Mouse (Mus musculus) neural tube, embryonic 15.5 days (tissue): Measurements from ENCODE around the gene Cant1. TPM values are rescaled to one million over a fixed set of nuclear protein-coding genes. Genes with fewer than 3 reads are reported as not detected.
A peak's percentile ranks its signal among the peaks of the same experiment; 100 is the strongest.

Experiments
- ATAC-seq: fragments of 200-750 bp; cut with Nextera tagmentation; 2 replicates; pipeline ENCODE4 v1.8.0; 2017; ENCODE audit warnings: mild to moderate bottlenecking, moderate TSS enrichment, moderate library complexity; ENCODE audit not compliant: low FRiP score
- H3K27ac ChIP-seq: fragments of 300-500 bp; sonication (generic); replicated peaks from 2 replicates; pipeline ENCODE4 v1.5.1; 2015; ENCODE audit warnings: mild to moderate bottlenecking, inconsistent platforms
- H3K27me3 ChIP-seq: fragments of 300-500 bp; sonication (generic); replicated peaks from 2 replicates; pipeline ENCODE4 v1.6.1; 2015; ENCODE audit warnings: inconsistent platforms
- H3K36me3 ChIP-seq: fragments of 300-500 bp; sonication (generic); 2 replicates; pipeline ENCODE4 v1.6.1; 2015; ENCODE audit warnings: inconsistent platforms
- H3K4me1 ChIP-seq: fragments of 300-500 bp; sonication (generic); 2 replicates; pipeline ENCODE4 v1.6.1; 2015; ENCODE audit warnings: inconsistent platforms
- H3K4me2 ChIP-seq: fragments of 300-500 bp; sonication (generic); 2 replicates; pipeline ENCODE4 v1.6.1; 2015; ENCODE audit warnings: inconsistent platforms, mild to moderate bottlenecking, moderate library complexity
- H3K4me3 ChIP-seq: fragments of 300-500 bp; sonication (generic); replicated peaks from 2 replicates; pipeline ENCODE4 v1.5.1; 2015; ENCODE audit warnings: mild to moderate bottlenecking, inconsistent platforms
- H3K9ac ChIP-seq: fragments of 300-500 bp; sonication (generic); replicated peaks from 2 replicates; pipeline ENCODE4 v1.6.1; 2015; ENCODE audit warnings: mild to moderate bottlenecking, inconsistent platforms
- H3K9me3 ChIP-seq: fragments of 300-500 bp; sonication (generic); replicated peaks from 2 replicates; pipeline ENCODE4 v1.6.1; 2016; ENCODE audit warnings: inconsistent platforms
- WGBS: fragments of 180-500 bp; shearing (Covaris S2); methylation state at CpG from one replicate; pipeline ENCODE4 v1.1.7; 2015; ENCODE audit warnings: mixed read lengths; 5-methylcytosine and 5-hydroxymethylcytosine counted together
- polyA plus RNA-seq: library from polyadenylated mRNA; unstranded; fragments of >200 nt; fragmentation: Nextera tagmentation; extraction: Ambion mirVana; gene quantifications from 2 replicates; pipeline ENCODE4 v1.2.1, GENCODE M21; 2015

Cant1 gene
- polyA plus RNA-seq, 1 experiment from 2014 or later: 29.4 TPM

GRCm38 (mm10) chr11:118406521-118406920 lies 12.4 kb downstream of the Cant1 start:
- Histone ChIP-seq H3K4me2 (no peak overlapping the region), H3K4me1 (peaks cover 8% of the 10 kb centered on the region), H3K27ac (no peak overlapping the region), H3K9me3 (no peaks in the 10 kb centered on the region), H3K4me3 (no peak overlapping the region), H3K27me3 (no peaks in the 10 kb centered on the region), H3K9ac (no peak overlapping the region), H3K36me3 (peaks cover 44% of the 10 kb centered on the region)
- ATAC-seq: no peak
- 95% methylated on average over 5 of the region's 5 CpGs for WGBS

GRCm38 (mm10) chr11:118405311-118405710 lies 13.6 kb downstream of the Cant1 start:
- H3K27me3 ChIP-seq: no peaks in the 10 kb centered on the region
- H3K27ac ChIP-seq: no peak overlapping the region
- no peaks in the 10 kb centered on the region for H3K9me3 ChIP-seq
- peaks cover 19% of the 10 kb centered on the region for H3K4me1 ChIP-seq
- no peak for ATAC-seq
- no peak overlapping the region for H3K4me3 ChIP-seq
- WGBS: 97% methylated on average over 8 of the region's 8 CpGs
- H3K4me2 ChIP-seq: no peak overlapping the region
- peaks cover 35% of the 10 kb centered on the region for H3K36me3 ChIP-seq
- no peak overlapping the region for H3K9ac ChIP-seq

GRCm38 (mm10) chr11:118403951-118404899 lies 14.7 kb downstream of the Cant1 start:
- no peak overlapping the region for H3K9ac ChIP-seq
- no peak for ATAC-seq
- H3K4me3 ChIP-seq: no peak overlapping the region
- H3K27ac ChIP-seq: no peak overlapping the region
- H3K4me1 ChIP-seq: peaks cover 22% of the 10 kb centered on the region
- no peaks in the 10 kb centered on the region for H3K27me3 ChIP-seq
- no peak overlapping the region for H3K4me2 ChIP-seq
- 77% methylated on average over 6 of the region's 6 CpGs for WGBS
- H3K36me3 ChIP-seq: peaks cover 26% of the 10 kb centered on the region
- H3K9me3 ChIP-seq: no peaks in the 10 kb centered on the region

GRCm38 (mm10) chr11:118403183-118403582 lies 15.7 kb downstream of the Cant1 start:
- no peak overlapping the region for H3K27ac ChIP-seq
- H3K27me3 ChIP-seq: no peaks in the 10 kb centered on the region
- WGBS: 91% methylated on average over 2 of the region's 2 CpGs
- peaks cover 22% of the 10 kb centered on the region for H3K4me1 ChIP-seq
- H3K9ac ChIP-seq: no peak overlapping the region
- H3K4me3 ChIP-seq: no peak overlapping the region
- no peak for ATAC-seq
- peaks cover 21% of the 10 kb centered on the region for H3K36me3 ChIP-seq
- H3K9me3 ChIP-seq: no peaks in the 10 kb centered on the region
- no peak overlapping the region for H3K4me2 ChIP-seq

GRCm38 (mm10) chr11:118401760-118402280 lies 17.1 kb downstream of the Cant1 start, which contains the start of gene Lgals3bp:
Gene Lgals3bp, minus strand, starts transcription at chr11:118402092.
- Histone ChIP-seq H3K4me1 (peaks cover 22% of the 10 kb centered on the region), H3K9me3 (no peaks in the 10 kb centered on the region), H3K4me3 (no peak within 1 kb of the TSS), H3K36me3 (peaks cover 9% of the 10 kb centered on the region), H3K9ac (no peak within 1 kb of the TSS), H3K27me3 (no peaks in the 10 kb centered on the region), H3K27ac (peak within 1 kb of the TSS; percentile 54; the same call in 1 of the 2 replicates), H3K4me2 (no peak within 1 kb of the TSS)
- no peak for ATAC-seq
- 59% methylated on average over 7 of the region's 7 CpGs for whole genome bisulfite sequencing

GRCm38 (mm10) chr11:118401195-118401594 lies 17.7 kb downstream of the Cant1 start:
- Histone ChIP-seq H3K4me2 (no peak overlapping the region), H3K9me3 (no peaks in the 10 kb centered on the region), H3K4me1 (peaks cover 22% of the 10 kb centered on the region), H3K9ac (no peak overlapping the region), H3K4me3 (no peak overlapping the region), H3K36me3 (peaks cover 3% of the 10 kb centered on the region), H3K27ac (no peak overlapping the region), H3K27me3 (no peaks in the 10 kb centered on the region)
- WGBS: 83% methylated on average over 4 of the region's 4 CpGs
- no peak for ATAC-seq

GRCm38 (mm10) chr11:118400566-118400936 lies 18.3 kb downstream of the Cant1 start:
- no peak overlapping the region; the same call in 1 of the 2 replicates for H3K27ac ChIP-seq
- H3K4me3 ChIP-seq: no peak overlapping the region
- H3K36me3 ChIP-seq: peaks cover 2% of the 10 kb centered on the region; the same call in 1 of the 2 replicates
- no peak for ATAC-seq
- 25% methylated on average over 6 of the region's 6 CpGs for WGBS
- no peaks in the 10 kb centered on the region for H3K27me3 ChIP-seq
- H3K4me1 ChIP-seq: peaks cover 22% of the 10 kb centered on the region
- no peaks in the 10 kb centered on the region for H3K9me3 ChIP-seq
- no peak overlapping the region for H3K9ac ChIP-seq
- peak overlapping the region; percentile 6; the same call in 1 of the 2 replicates for H3K4me2 ChIP-seq

- peaks cover 2% of the 10 kb centered on the region; the same call in 1 of the 2 replicates for H3K36me3 ChIP-seq
- H3K4me2 ChIP-seq: peak overlapping the region; percentile 6; the same call in 1 of the 2 replicates
- no peak overlapping the region for H3K9ac ChIP-seq
- WGBS: 72% methylated on average over 5 of the region's 5 CpGs
- H3K4me1 ChIP-seq: peaks cover 22% of the 10 kb centered on the region
- H3K27ac ChIP-seq: no peak overlapping the region; the same call in 1 of the 2 replicates
- ATAC-seq: no peak
- no peaks in the 10 kb centered on the region for H3K27me3 ChIP-seq
- H3K4me3 ChIP-seq: no peak overlapping the region
- H3K9me3 ChIP-seq: no peaks in the 10 kb centered on the region
Measured at GRCm38 (mm10) chr11:118399891-118400565, 18.9 kb downstream of the Cant1 start.

GRCm38 (mm10) chr11:118397806-118398530 lies 20.9 kb downstream of the Cant1 start:
- ATAC-seq: no peak
- Histone ChIP-seq H3K27me3 (no peaks in the 10 kb centered on the region), H3K4me2 (no peak overlapping the region), H3K36me3 (peaks cover 2% of the 10 kb centered on the region; the same call in 1 of the 2 replicates), H3K4me3 (no peak overlapping the region), H3K9ac (no peak overlapping the region), H3K27ac (no peak overlapping the region), H3K9me3 (no peaks in the 10 kb centered on the region), H3K4me1 (peaks cover 28% of the 10 kb centered on the region)
- 93% methylated on average over 26 of the region's 26 CpGs for WGBS

- 58% methylated on average over 6 of the region's 6 CpGs for WGBS
- Histone ChIP-seq H3K9ac (no peak overlapping the region), H3K4me1 (0 out of 2 replicates have a peak, but pooled peaks cover 6% of the 10 kb centered on the region), H3K36me3 (peaks cover 2% of the 10 kb centered on the region; the same call in 1 of the 2 replicates), H3K27me3 (no peaks in the 10 kb centered on the region), H3K4me2 (no peak overlapping the region), H3K4me3 (no peak overlapping the region), H3K27ac (peak overlapping the region; percentile 54; the same call in 1 of the 2 replicates), H3K9me3 (no peaks in the 10 kb centered on the region)
- no peak for ATAC-seq
Measured at GRCm38 (mm10) chr11:118394538-118394937, 24.3 kb downstream of the Cant1 start.

GRCm38 (mm10) chr11:118393991-118394390 lies 24.9 kb downstream of the Cant1 start:
- Histone ChIP-seq H3K36me3 (peaks cover 2% of the 10 kb centered on the region; the same call in 1 of the 2 replicates), H3K4me3 (no peak overlapping the region), H3K9ac (no peak overlapping the region), H3K4me2 (no peak overlapping the region), H3K27ac (no peak overlapping the region), H3K4me1 (0 out of 2 replicates have a peak, but pooled peaks cover 6% of the 10 kb centered on the region), H3K9me3 (no peaks in the 10 kb centered on the region), H3K27me3 (no peaks in the 10 kb centered on the region)
- no peak for ATAC-seq
- WGBS: 83% methylated on average over 5 of the region's 5 CpGs
